24 mouse cellular contexts compared by ENCODE assay signal in genomic region chr2:76806376-76806775, GRCm38 (mm10).
DNase-seq lines count a peak whose midpoint lies in the region; ATAC-seq and TF ChIP-seq lines count a peak whose summit lies in the region.
"Had no signal": no experiment of that assay in that cellular context is flagged by ENCODE, and none has a peak within 500 bp of the region (broad histone marks: within the 10 kb centered on the region; RNA-seq: fewer than 3 reads in every experiment).

No protein-coding gene starts in this region.

- ATAC-seq in heart, embryonic 12.5 days (ENCODE audit: insufficient number of reproducible peaks, low FRiP score), result peak; percentile 63
- no peak for ATAC-seq in intestine, embryonic 16.5 days
- ATAC-seq: hindbrain, postnatal 0 days; Patski had no signal

- intact Hi-C loops in gastrocnemius, adult 2 months (cut with DNase I), result no loop called here

- H3K27me3 ChIP-seq in heart, embryonic 12.5 days (replicated peaks), result no peaks in the 10 kb centered on the region
- H3K27me3 ChIP-seq in intestine, embryonic 16.5 days (replicated peaks; ENCODE audit: control insufficient read depth, insufficient read depth, low read length), result no peaks in the 10 kb centered on the region
- H3K27me3 ChIP-seq: forebrain, embryonic 12.5 days; limb, embryonic 12.5 days; liver, embryonic 13.5 days; lung, embryonic 15.5 days; neural tube, embryonic 12.5 days had no signal

- peak overlapping the region; percentile 89 for H3K27ac ChIP-seq in gastrocnemius, adult 2 months
- H3K27ac ChIP-seq in heart, embryonic 12.5 days (ENCODE audit: poor library complexity, severe bottlenecking), result peak overlapping the region; percentile 99
- H3K27ac ChIP-seq in intestine, embryonic 16.5 days (ENCODE audit: low read length), result no peak overlapping the region
- H3K27ac ChIP-seq: forebrain, embryonic 12.5 days; hindbrain, embryonic 10.5 days; hindbrain, postnatal 0 days; kidney, postnatal 0 days; limb, embryonic 12.5 days; liver, embryonic 13.5 days; lung, embryonic 15.5 days; midbrain, embryonic 10.5 days; neural tube, embryonic 12.5 days had no signal

- H3K4me3 ChIP-seq in gastrocnemius, adult 2 months, result peak overlapping the region; percentile 65
- H3K4me3 ChIP-seq in heart, embryonic 12.5 days, result peak overlapping the region; percentile 58
- no peak overlapping the region for H3K4me3 ChIP-seq in intestine, embryonic 16.5 days (ENCODE audit: low read length)
- H3K4me3 ChIP-seq: forebrain, embryonic 12.5 days; hindbrain, embryonic 10.5 days; limb, embryonic 12.5 days; liver, embryonic 13.5 days; lung, embryonic 15.5 days; midbrain, embryonic 10.5 days; neural tube, embryonic 12.5 days had no signal

- peaks cover 44% of the 10 kb centered on the region for H3K36me3 ChIP-seq in heart, embryonic 12.5 days
- H3K36me3 ChIP-seq in intestine, embryonic 16.5 days (ENCODE audit: control insufficient read depth, insufficient read depth, low read length), result no peaks in the 10 kb centered on the region
- H3K36me3 ChIP-seq: forebrain, embryonic 12.5 days; hindbrain, embryonic 10.5 days; limb, embryonic 12.5 days; liver, embryonic 13.5 days; lung, embryonic 15.5 days; midbrain, embryonic 10.5 days; neural tube, embryonic 12.5 days had no signal

- WGBS in heart, embryonic 12.5 days, result 22% methylated on average over 4 of the region's 4 CpGs
- WGBS in intestine, embryonic 16.5 days, result 61% methylated on average over 4 of the region's 4 CpGs

- peak overlapping the region; percentile 69 for H3K4me2 ChIP-seq in heart, embryonic 12.5 days
- no peak overlapping the region for H3K4me2 ChIP-seq in intestine, embryonic 16.5 days (ENCODE audit: low read depth, low read length)
- H3K4me2 ChIP-seq: forebrain, embryonic 12.5 days; limb, embryonic 12.5 days; liver, embryonic 13.5 days; lung, embryonic 15.5 days; neural tube, embryonic 12.5 days had no signal

- H3K4me1 ChIP-seq in heart, embryonic 12.5 days (replicated peaks), result peaks cover 21% of the 10 kb centered on the region
- H3K4me1 ChIP-seq in intestine, embryonic 16.5 days (ENCODE audit: control insufficient read depth, insufficient read depth, low read length), result no peaks in the 10 kb centered on the region
- H3K4me1 ChIP-seq: forebrain, embryonic 12.5 days; hindbrain, embryonic 10.5 days; liver, embryonic 13.5 days; lung, embryonic 15.5 days; midbrain, embryonic 10.5 days; neural tube, embryonic 12.5 days had no signal

- DNase-seq in gastrocnemius, adult 2 months, result peak; percentile 14
- DNase-seq in gastrocnemius, postnatal 4 days (ENCODE audit: low spot score in 2 of 2), result no peak
- DNase-seq in ZHBTc4 (ENCODE audit: low read depth, low spot score), result peak; percentile 57
- peak; percentile 23 for DNase-seq in heart, postnatal 4 days
- no peak for DNase-seq in cerebellum, adult 11-12 months
- DNase-seq in liver, result no peak
- DNase-seq: adrenal gland, postnatal 25 days; cerebellum, adult 2 months; gastrocnemius, postnatal 25 days; kidney, adult 11 months; liver, embryonic 13.5 days; lung, postnatal 4 days; thymus, postnatal 36 days had no signal

- peak overlapping the region; percentile 64 for H3K9ac ChIP-seq in heart, embryonic 12.5 days
- no peak overlapping the region for H3K9ac ChIP-seq in intestine, embryonic 16.5 days (ENCODE audit: low read depth, low read length)
- H3K9ac ChIP-seq: forebrain, embryonic 12.5 days; limb, embryonic 12.5 days; liver, embryonic 13.5 days; lung, embryonic 15.5 days; neural tube, embryonic 12.5 days had no signal

- H3K9me3 ChIP-seq in heart, embryonic 12.5 days (replicated peaks), result no peaks in the 10 kb centered on the region
- no peaks in the 10 kb centered on the region for H3K9me3 ChIP-seq in intestine, embryonic 16.5 days (ENCODE audit: control insufficient read depth, low read length)
- H3K9me3 ChIP-seq: forebrain, embryonic 12.5 days; hindbrain, embryonic 10.5 days; limb, embryonic 12.5 days; liver, embryonic 13.5 days; lung, embryonic 15.5 days; midbrain, embryonic 10.5 days; neural tube, embryonic 12.5 days had no signal

- TF ChIP-seq CTCF in gastrocnemius, adult 2 months (IDR thresholded peaks at IDR 0.05), result no peak

Comparison
In these comparisons a context has a peak if more than half of its experiments do, and no peak if none do; other contexts are left out.
1. DNase-seq: peak in gastrocnemius, adult 2 months (single experiment), ZHBTc4 (single experiment) and heart, postnatal 4 days (single experiment); none in gastrocnemius, postnatal 4 days (0 of 2), cerebellum, adult 11-12 months (single experiment) and liver (single experiment).